Mouse (Mus musculus) kidney, adult 2 months (tissue): ENCODE results near the gene Gsto2. TPM values are rescaled to one million over a fixed set of nuclear protein-coding genes. Genes with fewer than 3 reads are reported as not detected.

ENCODE experiments used
- DNase-seq: peaks from one replicate; pipeline ENCODE4 v3.0.0; 2021
- H3K27ac ChIP-seq: fragments of 200-500 bp; 2 replicates; pipeline ENCODE4 v1.5.1; 2012; ENCODE audit warnings: low read depth, low read length, control low read depth, inconsistent platforms; ENCODE audit not compliant: insufficient read depth
- H3K27me3 ChIP-seq: fragments of 200-500 bp; replicated peaks from 2 replicates; pipeline ENCODE4 v1.6.1; 2012; ENCODE audit warnings: mild to moderate bottlenecking, moderate library complexity, low read length, inconsistent platforms; ENCODE audit not compliant: control insufficient read depth, insufficient read depth
- H3K36me3 ChIP-seq: fragments of 200-500 bp; 2 replicates; pipeline ENCODE4 v1.6.1; 2012; ENCODE audit warnings: mild to moderate bottlenecking, moderate library complexity, low read length, inconsistent platforms; ENCODE audit not compliant: control insufficient read depth, insufficient read depth
- H3K4me1 ChIP-seq: fragments of 200-500 bp; 2 replicates; pipeline ENCODE4 v1.6.1; 2011; ENCODE audit warnings: low read length; ENCODE audit not compliant: control insufficient read depth, insufficient read depth
- H3K4me3 ChIP-seq: fragments of 200-500 bp; 2 replicates; pipeline ENCODE4 v1.5.1; 2011; ENCODE audit warnings: mild to moderate bottlenecking, low read depth, low read length, control low read depth; ENCODE audit not compliant: insufficient read depth
- CTCF ChIP-seq: fragments of 200-500 bp; conservative IDR thresholded peaks from 2 replicates; pipeline ENCODE4 v1.5.1; 2011; ENCODE audit warnings: low read depth, mild to moderate bottlenecking, control low read depth, low read length, moderate library complexity, mixed read lengths; ENCODE audit not compliant: insufficient read depth, insufficient read length
- POLR2A ChIP-seq: fragments of 200-500 bp; IDR thresholded peaks from one replicate; pipeline ENCODE4 v1.6.1; 2011; ENCODE audit warnings: low read depth, low read length, control low read depth
- WGBS: fragments of 180-500 bp; shearing (Covaris S2); methylation state at CpG from one replicate; pipeline ENCODE4 v1.1.7; 2018; 5-methylcytosine and 5-hydroxymethylcytosine counted together
- polyA plus RNA-seq: library from polyadenylated mRNA; depleted of rRNA; stranded (reverse); fragments of >200 nt; gene quantifications from 2 replicates; pipeline ENCODE4 v1.2.3, GENCODE M21; 2012

Gene Gsto2
- polyA plus RNA-seq, 1 experiment, result 2.7 TPM

DNA sequence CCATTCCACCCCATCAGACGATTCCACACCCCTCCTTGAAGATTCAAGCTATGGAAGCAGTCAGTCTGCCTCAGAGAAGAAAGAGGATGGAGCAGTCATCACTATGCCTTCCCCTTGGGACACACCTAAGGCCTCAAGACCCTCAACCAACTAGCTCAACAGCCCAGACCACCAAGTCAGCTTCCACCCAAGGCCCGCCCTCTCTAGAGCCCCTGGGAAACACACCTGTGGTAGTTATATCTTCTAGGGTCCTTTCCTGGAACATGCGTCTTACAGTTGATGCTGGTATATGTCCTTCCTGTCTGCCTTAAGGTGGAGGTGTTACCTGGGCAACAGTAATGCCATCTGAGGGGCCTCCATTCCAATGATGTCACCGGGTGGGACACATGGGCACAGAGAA, 48.9 kb downstream of the Gsto2 start:
- TF ChIP-seq CTCF (no peak), POLR2A (no peak)
- 90% methylated on average over 4 of the region's 4 CpGs for WGBS
- no peaks in the 10 kb centered on the region for H3K27me3 ChIP-seq
- H3K36me3 ChIP-seq, result no peaks in the 10 kb centered on the region
- no peak overlapping the region for H3K27ac ChIP-seq
- H3K4me1 ChIP-seq, result no peaks in the 10 kb centered on the region
- no peak overlapping the region for H3K4me3 ChIP-seq
- no peak for DNase-seq

DNA sequence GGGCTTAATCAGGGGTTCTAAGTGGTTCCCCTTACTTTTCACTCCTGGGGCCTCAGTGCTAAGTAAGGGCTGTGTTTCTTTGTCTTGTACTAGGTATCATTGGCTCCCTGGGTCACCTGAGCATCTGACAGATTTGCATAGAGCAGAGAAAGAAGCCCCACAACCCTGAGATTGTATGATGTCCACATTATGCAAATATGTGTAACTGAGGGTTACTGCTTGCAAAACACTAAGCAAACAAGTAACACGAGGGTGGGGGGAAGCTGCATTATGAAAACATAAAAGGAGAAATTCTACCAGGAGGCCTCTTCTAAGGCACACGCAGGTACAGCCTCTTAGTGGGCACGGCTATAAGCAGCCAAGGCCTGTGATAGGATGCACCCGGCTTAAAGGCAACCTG, 49.9 kb downstream of the Gsto2 start:
- no peak overlapping the region for H3K4me3 ChIP-seq
- WGBS, result 75% methylated on average over 4 of the region's 4 CpGs
- H3K4me1 ChIP-seq, result no peaks in the 10 kb centered on the region
- no peak for DNase-seq
- H3K27me3 ChIP-seq, result no peaks in the 10 kb centered on the region
- no peak overlapping the region for H3K27ac ChIP-seq
- H3K36me3 ChIP-seq, result no peaks in the 10 kb centered on the region
- TF ChIP-seq POLR2A (no peak), CTCF (no peak)

DNA sequence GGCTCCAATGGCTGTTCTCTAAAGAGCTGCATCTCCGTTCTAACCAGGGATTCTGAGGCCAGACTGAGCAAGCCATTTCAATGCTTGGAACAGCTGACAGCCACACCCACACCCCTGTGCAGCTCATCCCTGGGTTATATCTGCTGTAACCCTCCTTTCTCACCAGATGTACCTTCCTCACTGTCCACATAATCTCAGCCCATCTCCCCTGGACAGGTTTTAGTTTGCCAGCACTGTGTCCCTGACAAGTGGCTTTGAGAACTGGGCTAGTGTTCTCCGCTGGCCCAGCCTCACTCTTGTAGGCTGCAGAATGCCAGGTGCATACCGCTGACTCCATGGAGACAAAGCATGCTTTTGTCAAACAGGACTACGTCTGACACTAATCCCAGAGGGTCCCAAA, 52.1 kb downstream of the Gsto2 start:
- TF ChIP-seq CTCF, result no peak
- TF ChIP-seq POLR2A, result no peak
- 54% methylated on average over 4 of the region's 4 CpGs for WGBS
- peak overlapping the region; percentile 67; the same call in 1 of the 2 replicates for H3K4me3 ChIP-seq

DNA sequence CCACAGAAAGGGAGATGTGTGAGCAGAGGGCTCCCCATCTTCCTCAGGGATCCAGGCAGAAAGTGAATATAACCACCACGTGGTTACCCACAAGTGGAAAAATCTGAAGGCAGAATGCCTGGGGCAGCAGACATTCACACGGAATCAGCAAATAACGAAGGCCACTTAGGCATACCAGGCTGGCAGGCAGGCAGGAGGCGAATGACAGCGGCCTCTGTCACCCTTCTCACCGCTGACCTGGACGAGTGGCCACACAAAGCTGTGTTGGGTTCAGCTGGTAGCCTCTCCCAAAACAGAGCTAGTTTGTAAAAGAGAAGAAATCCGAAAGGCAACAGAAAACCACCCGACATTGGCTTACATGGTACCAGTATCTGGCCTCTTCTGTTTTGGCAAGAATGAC, 52.7 kb downstream of the Gsto2 start:
- Histone ChIP-seq H3K4me3 (peak overlapping the region; percentile 67), H3K27me3 (no peaks in the 10 kb centered on the region), H3K36me3 (no peaks in the 10 kb centered on the region), H3K27ac (peak overlapping the region; percentile 58), H3K4me1 (no peaks in the 10 kb centered on the region)
- DNase-seq, result no peak
- 21% methylated on average over 9 of the region's 9 CpGs for WGBS
- TF ChIP-seq POLR2A (no peak), CTCF (no peak)

More for the DNA sequence above, 52.1 kb downstream of the Gsto2 start:
- DNase-seq, result no peak
- H3K27ac ChIP-seq, result peak overlapping the region; percentile 1; the same call in 1 of the 2 replicates
- no peaks in the 10 kb centered on the region for H3K36me3 ChIP-seq
- H3K27me3 ChIP-seq, result no peaks in the 10 kb centered on the region
- H3K4me1 ChIP-seq, result no peaks in the 10 kb centered on the region

DNA sequence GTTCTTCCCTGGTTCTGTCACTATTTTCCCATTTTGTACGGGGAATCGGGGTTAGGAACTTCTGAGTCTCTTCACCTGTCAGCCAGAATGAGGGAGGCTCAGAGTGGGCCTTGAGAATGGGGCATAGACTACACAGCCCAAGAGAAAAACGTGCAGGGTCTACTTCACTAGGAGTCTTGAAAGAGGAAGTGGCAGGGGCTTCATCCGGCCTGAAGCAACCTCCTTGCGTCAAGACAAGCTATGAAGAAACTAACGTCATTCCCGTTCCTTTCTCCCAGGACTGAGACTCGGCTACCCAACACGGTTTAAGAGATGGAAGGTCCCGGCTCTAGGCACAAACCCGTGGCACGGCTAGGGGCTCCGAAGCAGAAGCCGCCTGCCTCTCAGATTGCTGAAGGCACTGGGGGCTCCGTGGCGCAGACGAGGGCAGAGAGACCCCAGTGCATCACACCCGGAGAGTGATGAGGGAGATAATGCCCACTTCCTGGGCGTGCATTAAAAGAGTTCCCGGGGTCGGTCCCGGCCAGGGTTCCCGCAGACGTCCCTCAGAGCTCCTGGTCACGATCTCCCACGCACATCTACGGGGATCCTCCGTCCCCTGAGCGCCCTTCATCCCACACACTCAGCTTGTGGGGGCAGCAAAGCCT, 53.2 kb downstream of the Gsto2 start:
- no peaks in the 10 kb centered on the region for H3K36me3 ChIP-seq
- H3K4me3 ChIP-seq, result peak overlapping the region; percentile 67
- WGBS, result 2% methylated on average over 29 of the region's 29 CpGs
- TF ChIP-seq CTCF (no peak), POLR2A (no peak)
- H3K4me1 ChIP-seq, result no peaks in the 10 kb centered on the region
- H3K27me3 ChIP-seq, result no peaks in the 10 kb centered on the region
- peak; percentile 36 for DNase-seq
- H3K27ac ChIP-seq, result peak overlapping the region; percentile 58

DNA sequence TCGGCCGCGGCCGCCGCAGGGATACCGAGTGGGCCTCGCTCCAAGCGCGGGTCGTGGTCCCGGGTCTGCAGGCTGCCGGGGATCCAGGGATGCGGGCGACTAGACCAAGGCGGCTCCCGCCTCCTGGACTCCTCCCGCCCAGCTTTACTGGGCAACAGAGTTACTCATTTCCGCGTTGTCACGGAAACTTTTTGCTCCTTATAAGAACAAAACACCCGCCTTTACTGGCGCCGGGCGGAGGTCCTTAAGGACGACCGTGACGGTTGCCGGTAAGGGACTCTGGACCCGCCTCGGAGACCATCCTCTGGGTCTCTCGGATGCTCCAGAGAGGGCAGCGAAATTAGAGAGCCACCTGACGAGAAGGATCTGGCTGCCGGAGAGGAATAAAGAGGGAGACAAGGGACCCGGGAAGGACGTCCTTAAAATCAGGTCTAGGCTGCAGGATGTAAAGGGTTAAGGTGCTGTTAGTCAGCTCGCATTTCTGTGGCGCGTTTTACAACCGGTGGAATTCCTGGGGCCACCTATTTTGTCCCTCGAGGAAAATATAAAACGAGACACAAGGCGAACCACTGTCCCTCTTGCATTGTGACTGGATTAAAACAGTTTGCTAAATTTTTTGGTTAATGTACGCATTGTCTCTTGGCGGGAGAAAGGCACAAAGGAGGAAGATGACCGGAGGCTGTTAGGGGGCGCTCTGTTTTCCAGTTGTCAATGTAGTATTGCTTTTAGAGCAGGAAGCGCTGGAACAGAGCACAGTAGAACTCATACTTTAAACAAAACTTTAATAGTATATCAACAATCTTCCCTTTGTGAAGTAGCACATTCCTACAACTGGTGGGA, 54.0 kb downstream of the Gsto2 start, which contains the start of the genes Cfap43 and Itprip:
Gene Cfap43, minus strand, starts transcription at position 162 of the 840 bp plus-strand sequence.
Gene Itprip, minus strand, starts transcription at position 174 of the 840 bp plus-strand sequence.
- peak within 1 kb of the TSS; percentile 79 for H3K27ac ChIP-seq
- no peaks in the 10 kb centered on the region for H3K4me1 ChIP-seq
- WGBS, result under 1% methylated on average over 48 of the region's 48 CpGs
- no peaks in the 10 kb centered on the region for H3K27me3 ChIP-seq
- H3K36me3 ChIP-seq, result no peaks in the 10 kb centered on the region
- peak within 1 kb of the TSS; percentile 67 for H3K4me3 ChIP-seq
- TF ChIP-seq POLR2A (peak; percentile 39), CTCF (0 out of 2 replicates have a peak, but pooled peaks have one; percentile 24)
- peak; percentile 90 for DNase-seq

DNA sequence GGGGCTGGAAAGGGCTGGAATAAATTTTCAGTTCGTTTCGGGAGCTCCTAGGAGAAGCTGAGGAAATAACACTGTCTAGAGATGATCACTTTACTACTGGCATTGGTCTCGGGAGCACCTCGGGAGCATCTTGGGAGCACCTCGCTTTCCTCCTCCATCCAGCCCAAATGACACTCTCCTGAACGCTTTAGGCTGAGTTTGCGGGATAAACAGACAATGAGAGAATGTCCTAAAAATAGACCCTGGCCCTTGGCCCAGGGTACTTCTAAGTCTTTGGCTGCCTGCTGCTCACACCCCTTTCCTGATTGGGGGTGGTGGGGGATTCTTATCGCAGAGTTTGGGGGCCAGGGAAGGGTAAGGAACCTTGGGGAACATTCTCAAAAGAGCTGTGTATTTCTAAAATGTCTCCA, 54.6 kb downstream of the Gsto2 start:
- H3K36me3 ChIP-seq, result no peaks in the 10 kb centered on the region
- H3K27me3 ChIP-seq, result no peaks in the 10 kb centered on the region
- TF ChIP-seq CTCF, result no peak
- TF ChIP-seq POLR2A, result no peak
- peak; percentile 71 for DNase-seq
- H3K4me3 ChIP-seq, result peak overlapping the region; percentile 67
- 2% methylated on average over 8 of the region's 8 CpGs for WGBS
- no peaks in the 10 kb centered on the region; the same call in 1 of the 2 replicates for H3K4me1 ChIP-seq
- H3K27ac ChIP-seq, result peak overlapping the region; percentile 79; the same call in 1 of the 2 replicates
